Mouse (Mus musculus) liver (tissue): ENCODE measurements around the gene Npb.

Experiments used
- DNase-seq: peaks from one replicate; pipeline ENCODE4 v3.0.0-alpha.2; 2020; ENCODE audit warnings: mixed read lengths

The Npb gene

GRCm38 (mm10) chr11:120616617-120617294 is 8.5 kb downstream of the Npb start:
- peak; percentile 48 for DNase-seq

- DNase-seq = peak; percentile 97
These were observed 9.3 kb downstream of the Npb start, which contains the start of gene Pcyt2 for GRCm38 (mm10) chr11:120617519-120618112. Pcyt2 (minus strand) TSS chr11:120617936.

- no peak for DNase-seq
These were observed 10.6 kb downstream of the Npb start for GRCm38 (mm10) chr11:120618619-120619535.

- no peak for DNase-seq
These were observed 11.9 kb downstream of the Npb start for GRCm38 (mm10) chr11:120620195-120620594.

- no peak for DNase-seq
These were observed 14.5 kb downstream of the Npb start for GRCm38 (mm10) chr11:120622805-120623204.

- DNase-seq = peak; percentile 85
These were observed 15.8 kb downstream of the Npb start for GRCm38 (mm10) chr11:120623961-120624679.

GRCm38 (mm10) chr11:120624680-120625111 is 16.4 kb downstream of the Npb start:
- DNase-seq = peak; percentile 89

GRCm38 (mm10) chr11:120625152-120625775 is 17.0 kb downstream of the Npb start, which contains the start of gene Sirt7:
Sirt7 (minus strand) TSS chr11:120625240.
- DNase-seq = no peak

- DNase-seq = no peak
These were observed 18.6 kb downstream of the Npb start for GRCm38 (mm10) chr11:120626785-120627467.

- DNase-seq = no peak
These were observed 19.4 kb downstream of the Npb start for GRCm38 (mm10) chr11:120627468-120628300.

- no peak for DNase-seq
These were observed 20.5 kb downstream of the Npb start for GRCm38 (mm10) chr11:120628601-120629340.

GRCm38 (mm10) chr11:120629341-120629730 is 21.1 kb downstream of the Npb start:
- peak; percentile 85 for DNase-seq

GRCm38 (mm10) chr11:120629911-120630310 is 21.6 kb downstream of the Npb start:
- peak; percentile 93 for DNase-seq

GRCm38 (mm10) chr11:120630401-120630871 is 22.2 kb downstream of the Npb start:
- peak; percentile 71 for DNase-seq

- peak; percentile 51 for DNase-seq
These were observed 22.8 kb downstream of the Npb start for GRCm38 (mm10) chr11:120630881-120631725.

GRCm38 (mm10) chr11:120631726-120632448 is 23.6 kb downstream of the Npb start:
- DNase-seq = peak; percentile 79

- peak; percentile 91 for DNase-seq
These were observed 24.6 kb downstream of the Npb start for GRCm38 (mm10) chr11:120632559-120633519.
